Mouse (Mus musculus) cortical plate, adult 2 months (tissue): ENCODE measurements at regions not wholly inside any gene's neighbourhood (a gene's known extent, or its start where the extent isn't known, plus 50 kb on each side); places are given as distances from the start of the nearest gene placed in this dataset.

Experiments
- CTCF ChIP-seq: fragments of 200-500 bp; IDR thresholded peaks from 2 replicates; pipeline ENCODE4 v1.5.1; 2011; ENCODE audit warnings: mild to moderate bottlenecking, control low read depth, low read length; ENCODE audit not compliant: insufficient read depth; ENCODE audit errors: extremely low read depth
- POLR2A ChIP-seq: fragments of 200-500 bp; IDR thresholded peaks from 2 replicates; pipeline ENCODE4 v1.6.1; 2011; ENCODE audit warnings: mild to moderate bottlenecking, low read length, control low read depth; ENCODE audit not compliant: insufficient read depth; ENCODE audit errors: extremely low read depth

DNA sequence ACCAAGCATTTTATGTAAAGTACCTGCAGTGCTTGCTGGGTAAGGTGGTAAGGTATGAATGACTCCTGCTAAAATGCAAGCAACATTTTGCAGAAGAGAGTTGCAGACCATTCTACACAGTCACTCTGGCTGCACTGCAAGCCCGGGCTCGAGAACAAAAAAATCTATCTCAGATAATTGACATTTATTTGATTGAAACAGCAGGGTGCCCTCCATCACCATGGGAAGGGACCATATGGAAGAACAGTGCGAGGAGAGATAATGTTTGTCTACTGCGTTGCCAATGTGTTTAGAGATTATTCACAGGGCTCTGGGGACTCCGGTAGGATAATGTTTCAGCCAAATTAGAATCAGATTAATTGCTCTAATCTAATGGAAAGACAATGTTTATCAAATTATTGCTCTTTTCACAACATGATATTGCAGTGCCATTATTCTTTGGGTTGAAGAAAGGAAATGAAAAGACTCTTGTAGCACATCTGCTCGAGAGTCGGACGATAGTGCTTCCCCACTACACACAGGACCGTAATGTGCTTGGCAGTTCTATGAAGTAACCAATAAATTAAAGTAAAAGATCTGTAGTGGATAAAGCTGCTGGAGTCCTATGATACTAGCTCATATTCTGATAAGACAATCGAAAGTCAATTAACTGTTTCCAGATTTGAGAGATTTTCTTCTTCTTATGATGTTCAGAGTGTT is 85.3 kb upstream of the Map3k7 start:
- no peak for TF ChIP-seq CTCF
- no peak for TF ChIP-seq POLR2A
